Mouse (Mus musculus) kidney, adult 10 weeks (tissue): ENCODE results near the gene Vav2. TPM values are rescaled to one million over a fixed set of nuclear protein-coding genes. Genes with fewer than 3 reads are reported as not detected.

Experiments
- polyA plus RNA-seq: library from polyadenylated mRNA; stranded (reverse); fragments of 350-450 nt; fragmentation: Illumina TruSeq; extraction: RNeasy Lipid Tissue Mini Kit (QIAGEN cat#74804); gene quantifications from one replicate; pipeline ENCODE4 v1.2.3, GENCODE M21; 2014; ENCODE audit warnings: low read depth, low replicate concordance

Gene Vav2
- 4.0 TPM for polyA plus RNA-seq

GRCm38 (mm10) chr2:27426855-27427457 lies at the start of gene Vav2:
TSS of gene Vav2 (minus strand) at chr2:27427033.

GRCm38 (mm10) chr2:27441767-27442707 lies 15.2 kb upstream of the Vav2 start, which contains the start of gene Brd3os:
TSS of gene Brd3os (plus strand) at chr2:27442324.

GRCm38 (mm10) chr2:27248211-27248610 lies 178.6 kb downstream of the Vav2 start, which contains the start of gene Sardh:
TSS of gene Sardh (minus strand) at chr2:27248337.

Other genes with a start within 250 kb of the Vav2 start
- gene Sardh, start 178.7 kb downstream of the Vav2 start, polyA plus RNA-seq, result 15.7 TPM
- gene Brd3os, start 15.3 kb upstream of the Vav2 start, polyA plus RNA-seq, result 2.2 TPM
- 7.6 TPM for gene Brd3, start 80.6 kb upstream of the Vav2 start, polyA plus RNA-seq
- 20.1 TPM for gene Wdr5, start 88.1 kb upstream of the Vav2 start, polyA plus RNA-seq
- gene Rxra, start 249.4 kb upstream of the Vav2 start, polyA plus RNA-seq, result 5.1 TPM